Mouse (Mus musculus): ENCODE data around the gene Dapp1.
A peak's percentile ranks its signal among the peaks of the same experiment; 100 is the strongest.
"Not testable (repeated sequence)": the region's sequence is repeated elsewhere in the genome, so short reads cannot be mapped to it uniquely, and the experiment has no call there.

Dapp1 gene

DNA sequence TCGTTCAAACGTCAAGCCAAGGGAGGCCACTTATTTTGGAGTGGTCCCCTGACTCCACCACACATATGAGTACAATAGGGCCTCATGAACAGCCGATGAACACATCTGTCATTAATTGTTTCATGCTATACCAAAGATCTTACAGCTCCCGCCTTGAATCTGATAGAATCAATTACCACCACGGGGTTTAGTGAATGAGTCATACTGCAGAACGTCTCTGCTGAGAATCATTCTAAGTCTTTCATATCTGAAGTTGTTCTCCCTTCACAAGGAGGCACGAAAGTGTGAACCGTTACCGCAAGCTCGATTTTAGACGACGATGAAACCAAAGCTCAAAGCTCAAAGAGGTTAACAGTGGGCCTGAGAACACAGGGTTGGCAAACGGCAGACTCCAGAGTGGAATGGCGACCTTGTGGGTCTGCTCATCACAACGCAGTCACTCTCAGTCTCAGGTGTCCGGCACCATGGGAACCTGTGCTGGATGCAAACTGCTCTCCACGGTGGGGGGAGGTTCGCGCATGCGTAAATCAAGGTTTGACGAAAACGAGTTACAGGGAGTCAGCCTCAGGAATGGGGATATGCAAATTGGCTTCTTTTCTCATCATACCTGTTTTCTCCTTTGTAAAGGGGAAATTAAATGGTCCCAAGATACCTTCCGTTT is 27.0 kb downstream of the Dapp1 start:
- no peak for DNase-seq (ENCODE audit: low read depth, low spot score)

DNA sequence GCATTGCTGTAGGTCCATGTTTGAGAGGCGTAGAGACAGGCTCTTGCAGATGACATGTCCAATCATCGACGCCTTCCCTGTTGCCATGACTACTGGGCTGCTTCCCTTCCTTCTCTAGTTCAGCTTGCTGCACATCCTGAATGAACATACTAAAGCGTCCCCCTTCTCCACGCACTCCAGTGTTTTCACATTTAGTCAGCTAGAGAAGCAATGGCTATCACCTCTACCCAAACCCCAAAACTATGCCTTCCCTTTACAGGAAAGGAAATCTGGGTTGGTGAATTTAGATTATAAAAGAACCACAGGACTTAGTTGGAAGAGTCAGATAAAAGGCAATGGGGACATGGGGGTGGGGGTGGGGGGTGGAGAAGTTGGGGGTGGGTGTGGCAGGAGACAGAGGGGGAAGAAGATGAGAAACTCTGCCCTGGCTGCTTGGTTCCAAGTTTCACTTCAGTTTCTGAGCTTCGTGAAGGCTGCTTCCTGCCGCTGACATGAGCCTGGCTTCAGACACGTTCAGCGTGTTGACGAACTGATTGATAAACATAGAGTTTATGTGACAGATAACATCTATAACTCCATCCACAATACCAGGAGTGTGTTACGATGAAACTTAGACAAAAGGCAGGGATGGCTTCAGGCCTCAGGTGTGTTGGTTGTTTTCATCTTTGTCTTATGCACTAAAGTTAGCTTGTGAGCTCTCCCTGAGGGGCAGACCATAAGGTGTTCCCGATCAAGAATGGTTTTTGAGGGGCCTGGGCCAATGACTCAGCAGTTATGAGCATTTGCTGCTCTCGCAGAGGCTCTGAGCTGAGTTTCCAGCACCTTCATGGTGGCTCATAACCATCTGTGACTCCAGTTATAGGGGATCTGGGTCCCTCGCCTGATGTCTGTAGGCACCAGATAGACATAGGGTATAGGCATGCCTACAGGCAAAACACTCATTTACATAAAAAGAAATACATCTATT is 28.1 kb downstream of the Dapp1 start:
- no peak for DNase-seq (ENCODE audit: low read depth, low spot score)

DNA sequence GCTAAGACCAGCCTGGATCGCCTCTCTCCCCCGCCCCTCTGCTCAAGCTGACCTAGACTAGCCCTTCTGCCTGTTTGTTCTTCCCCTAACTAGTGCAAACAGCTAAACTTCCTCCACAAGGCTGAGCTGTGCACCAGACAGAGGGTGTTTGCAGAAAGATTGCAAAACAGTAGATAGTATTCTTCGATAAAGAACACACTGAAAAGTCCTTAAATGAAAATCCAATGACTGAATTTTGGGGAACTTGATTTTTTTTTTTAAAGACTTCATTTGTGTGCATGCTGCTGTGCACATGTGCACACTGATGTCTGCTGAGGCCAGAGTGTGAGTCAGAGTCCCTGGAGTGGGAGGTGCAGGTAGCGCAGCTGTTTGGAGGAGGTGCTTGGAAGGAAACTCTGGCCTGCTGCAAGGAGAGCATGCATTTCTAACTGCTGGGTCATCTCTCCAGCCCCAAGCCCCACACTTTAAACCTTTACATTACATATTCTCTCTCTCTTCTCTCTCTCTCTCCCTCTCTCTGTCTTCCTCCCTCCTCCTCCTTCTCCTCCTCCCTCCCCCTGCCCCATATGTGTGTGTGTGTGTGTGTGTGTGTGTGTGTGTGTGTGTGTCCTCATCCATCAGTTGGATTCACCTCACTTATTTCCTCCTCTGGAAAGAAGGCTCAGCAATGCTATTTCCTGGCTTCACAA is 29.0 kb downstream of the Dapp1 start:
- peak; percentile 47 for DNase-seq (ENCODE audit: low read depth, low spot score)

DNA sequence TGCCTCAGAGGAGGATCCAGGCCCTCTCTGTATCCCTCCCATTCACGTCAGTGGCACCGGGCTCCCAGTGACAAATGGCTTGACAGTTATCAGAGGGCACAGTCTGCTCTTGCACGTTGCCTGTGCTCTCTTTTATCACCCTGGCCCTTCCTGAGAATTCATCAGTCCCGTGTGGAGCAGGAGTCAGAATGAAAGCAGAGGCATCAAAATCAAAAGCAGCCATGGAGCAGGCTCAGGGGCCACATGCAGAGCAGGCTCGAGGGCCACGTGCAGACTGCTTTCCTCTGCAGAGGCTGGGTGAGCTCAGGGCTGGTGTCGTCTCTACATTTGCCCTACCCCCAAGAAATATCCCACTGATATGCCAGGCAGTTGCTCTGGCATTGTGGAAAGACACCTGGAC is 29.5 kb downstream of the Dapp1 start:
- DNase-seq (ENCODE audit: low read depth, low spot score), result no peak

DNA sequence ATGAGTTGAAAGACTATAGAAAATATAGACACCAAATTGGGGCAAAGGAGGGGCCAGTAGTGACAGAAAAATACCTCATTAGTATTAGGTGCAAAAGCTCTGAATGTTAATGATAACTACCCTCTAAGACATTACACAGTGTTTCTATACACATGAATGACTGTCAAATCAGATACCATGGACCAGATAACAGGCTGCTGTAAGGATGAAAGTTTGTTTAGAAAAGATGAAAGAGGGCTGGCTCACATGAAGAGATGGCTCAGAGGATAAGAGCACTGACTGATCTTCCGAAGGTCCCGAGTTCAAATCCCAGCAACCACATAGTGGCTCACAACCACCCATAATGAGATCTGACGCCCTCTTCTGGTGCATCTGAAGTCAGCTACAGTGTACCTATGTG is 30.0 kb downstream of the Dapp1 start:
- not testable (repeated sequence) for DNase-seq (ENCODE audit: low read depth, low spot score)

DNA sequence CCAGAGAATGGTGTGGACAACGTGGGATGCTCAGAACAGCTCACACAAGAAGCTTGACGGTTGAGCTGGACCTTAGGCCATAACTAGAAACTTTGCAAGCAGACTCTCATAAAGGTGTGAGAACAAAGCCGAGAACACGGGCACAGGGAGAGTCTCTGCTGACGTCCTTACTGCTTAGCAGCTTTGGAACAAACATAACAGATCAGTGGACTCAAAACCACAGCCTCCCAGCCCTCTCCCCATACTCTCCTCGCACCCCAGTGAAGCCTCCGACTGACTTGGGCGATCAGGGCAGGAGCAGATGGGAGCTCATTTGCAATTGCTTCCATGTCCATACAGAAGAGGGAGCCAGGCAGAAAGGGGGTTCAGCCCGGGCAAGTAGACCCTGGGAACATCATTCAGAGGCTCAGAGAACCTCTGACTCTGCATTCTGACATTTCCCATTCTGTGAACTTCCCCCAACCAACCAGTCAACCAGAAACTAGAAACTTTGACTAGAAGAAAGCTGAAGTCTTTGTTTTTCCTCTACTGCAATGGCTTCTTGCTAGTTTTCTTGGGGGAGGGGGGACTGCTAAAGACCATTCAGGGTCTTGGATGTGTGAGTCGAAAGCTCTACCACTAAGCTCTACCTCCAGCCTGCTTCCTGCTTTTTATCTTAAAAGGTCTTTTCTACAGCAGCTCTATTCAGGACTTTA is 31.0 kb downstream of the Dapp1 start:
- DNase-seq (ENCODE audit: low read depth, low spot score), result no peak

DNA sequence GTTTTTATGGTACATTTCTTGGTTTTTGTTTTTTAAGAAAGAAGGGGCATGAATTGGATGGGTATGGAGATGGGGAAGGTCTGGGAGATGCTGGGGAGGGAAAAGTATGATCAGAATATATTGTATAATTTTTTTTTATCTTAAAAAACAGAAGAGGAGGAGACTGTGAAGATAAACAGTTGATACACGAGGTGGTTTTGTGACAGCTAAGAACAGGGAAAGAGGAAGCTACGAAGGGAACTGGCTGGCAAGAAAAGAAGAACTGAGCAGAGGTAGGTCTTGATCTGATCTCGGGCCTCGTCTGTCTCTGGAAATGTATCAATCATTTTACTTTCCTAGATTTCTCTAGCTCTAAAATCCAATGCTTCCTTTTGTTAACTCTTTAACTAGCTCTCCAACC is 33.8 kb downstream of the Dapp1 start:
- no peak for DNase-seq (ENCODE audit: low read depth, low spot score)

DNA sequence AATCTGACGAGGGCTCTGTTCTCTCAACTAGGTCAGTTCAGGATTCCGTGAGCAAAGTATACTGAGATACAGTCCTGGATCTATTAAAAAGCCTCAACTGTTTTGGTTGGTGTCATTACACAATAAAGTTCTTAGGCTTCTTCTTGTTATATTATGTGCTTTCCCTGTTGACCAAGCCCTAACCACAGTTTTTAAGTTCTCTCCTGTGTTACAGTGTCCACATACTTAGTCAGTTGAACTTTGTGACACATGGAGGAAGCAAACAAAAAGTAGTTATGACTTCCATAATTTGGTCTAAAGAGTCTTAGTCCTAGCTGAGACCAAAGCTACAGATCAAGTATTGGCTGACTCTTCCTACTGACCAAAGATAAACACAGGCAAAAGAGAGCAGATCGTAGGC is 34.5 kb downstream of the Dapp1 start:
- no peak for DNase-seq (ENCODE audit: low read depth, low spot score)

DNA sequence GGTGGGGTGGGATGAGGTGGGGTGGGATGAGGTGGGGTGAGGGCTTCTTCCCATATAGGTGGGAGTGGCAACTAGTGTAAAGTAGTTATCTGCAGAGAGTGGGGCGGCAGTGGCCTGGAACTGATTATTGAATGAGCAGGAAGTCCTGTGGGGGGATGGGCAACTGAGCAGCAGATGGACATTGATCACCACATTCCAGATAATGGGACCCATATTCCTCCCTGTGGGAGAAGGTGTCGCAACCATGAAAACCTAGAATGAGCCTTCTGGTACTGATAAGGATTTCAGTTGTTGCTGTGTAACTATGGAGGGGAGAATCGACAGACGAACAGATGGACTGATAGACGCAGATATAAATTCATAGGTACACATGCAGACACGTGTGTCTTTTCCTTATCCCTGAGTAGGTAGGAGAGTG is 37.6 kb downstream of the Dapp1 start:
- DNase-seq (ENCODE audit: low read depth, low spot score), result no peak

DNA sequence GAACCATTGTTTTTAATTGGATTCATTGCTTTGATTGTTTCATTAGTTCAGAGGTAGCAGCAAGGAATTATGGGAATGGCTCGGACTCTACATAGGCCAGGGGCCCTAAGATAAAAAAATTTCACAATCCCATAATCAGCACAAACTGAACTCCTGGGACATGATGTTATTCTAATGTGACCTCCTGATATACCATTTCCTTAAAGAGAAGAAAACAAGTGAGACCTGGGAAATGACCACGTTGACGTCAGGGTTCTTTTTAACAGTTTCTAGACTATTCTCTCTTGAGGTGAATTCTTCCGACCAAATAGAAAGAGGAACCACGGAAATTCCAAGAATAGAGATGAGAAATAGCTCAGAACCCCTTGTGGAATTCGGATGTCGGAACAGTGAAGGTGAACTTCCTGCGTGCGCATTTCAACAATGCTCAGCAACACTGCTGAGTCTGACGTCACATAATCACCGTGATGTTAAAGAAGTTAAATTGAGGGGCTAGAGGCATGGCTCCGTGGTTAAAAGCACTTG is 39.2 kb downstream of the Dapp1 start:
- DNase-seq (ENCODE audit: low read depth, low spot score), result no peak

DNA sequence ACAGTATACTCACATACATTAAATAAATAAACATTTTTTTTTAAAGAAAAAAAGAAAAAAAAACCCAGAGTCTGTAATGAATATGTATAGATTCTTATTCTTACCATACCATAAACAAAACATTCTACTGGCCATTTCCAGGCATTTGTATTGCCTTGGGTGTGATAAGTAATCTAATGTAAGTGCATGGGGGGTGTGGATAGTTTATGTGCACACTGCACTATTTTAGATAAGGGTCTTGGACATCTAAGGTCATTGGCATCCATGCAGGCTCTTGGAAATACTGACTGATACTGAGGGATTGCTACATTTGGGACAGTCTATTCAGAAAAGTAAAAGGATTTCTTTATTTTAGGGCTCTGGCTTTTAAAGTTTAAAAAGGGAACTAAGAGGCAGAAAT is 39.8 kb downstream of the Dapp1 start:
- no peak for DNase-seq (ENCODE audit: low read depth, low spot score)

DNA sequence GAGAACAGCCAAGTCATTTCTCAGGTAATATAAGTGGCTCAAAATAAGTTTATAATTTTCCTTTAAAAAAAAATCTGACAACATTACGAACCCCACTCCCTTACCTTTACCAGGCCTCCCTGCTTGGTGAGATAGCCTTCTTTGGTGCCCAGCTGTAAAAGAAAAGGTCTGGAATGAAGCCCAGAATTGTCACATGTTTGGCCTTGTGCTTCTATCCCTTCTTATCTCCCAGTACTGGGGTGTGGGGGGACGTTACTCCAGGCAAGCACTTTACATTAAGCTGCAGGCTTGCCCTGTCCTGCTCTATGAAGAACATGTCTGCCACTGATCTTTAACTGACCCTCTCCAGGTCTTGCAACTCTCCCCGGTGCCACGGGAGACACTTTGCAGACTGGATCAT is 40.6 kb downstream of the Dapp1 start:
- no peak for DNase-seq (ENCODE audit: low read depth, low spot score)

DNA sequence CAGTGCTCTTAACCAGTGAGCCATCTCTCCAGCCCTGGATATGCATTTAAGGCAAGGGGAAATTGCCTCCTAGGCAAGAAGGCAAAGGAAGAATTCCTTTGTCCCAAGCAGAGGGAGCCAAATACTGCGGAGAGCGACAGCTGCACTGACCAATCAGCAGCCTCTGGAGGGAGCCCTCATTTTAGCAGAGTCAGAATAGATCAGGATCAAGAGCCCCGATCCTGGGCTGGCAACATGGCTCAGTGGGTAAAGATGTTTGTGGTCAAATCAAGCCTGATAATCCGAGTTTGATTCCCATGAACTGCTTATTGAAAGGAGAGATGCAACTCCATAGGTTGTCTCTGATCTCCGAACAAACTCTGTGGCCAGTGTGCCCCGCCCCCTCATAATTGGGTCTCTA is 42.7 kb downstream of the Dapp1 start:
- DNase-seq (ENCODE audit: low read depth, low spot score), result no peak

DNA sequence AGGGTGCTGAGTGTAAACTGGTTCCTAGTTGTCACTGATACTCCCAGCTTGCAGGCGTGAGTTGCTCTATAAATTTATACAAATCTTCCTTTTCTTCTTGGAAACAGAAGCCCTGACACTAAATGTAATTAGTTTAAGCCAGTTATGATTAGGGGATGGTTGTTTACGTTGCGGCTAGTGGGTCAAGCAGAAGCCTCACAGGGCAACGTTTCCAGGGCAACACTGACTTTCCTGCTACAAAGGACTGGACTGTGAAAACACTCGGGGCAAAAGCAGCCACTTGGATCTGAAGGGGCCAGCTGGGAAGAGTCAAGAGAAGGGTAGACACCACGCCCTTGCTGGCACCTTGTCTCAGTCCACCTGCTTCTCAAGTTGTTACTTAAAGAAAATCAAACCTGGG is 44.8 kb downstream of the Dapp1 start:
- DNase-seq (ENCODE audit: low read depth, low spot score), result no peak

DNA sequence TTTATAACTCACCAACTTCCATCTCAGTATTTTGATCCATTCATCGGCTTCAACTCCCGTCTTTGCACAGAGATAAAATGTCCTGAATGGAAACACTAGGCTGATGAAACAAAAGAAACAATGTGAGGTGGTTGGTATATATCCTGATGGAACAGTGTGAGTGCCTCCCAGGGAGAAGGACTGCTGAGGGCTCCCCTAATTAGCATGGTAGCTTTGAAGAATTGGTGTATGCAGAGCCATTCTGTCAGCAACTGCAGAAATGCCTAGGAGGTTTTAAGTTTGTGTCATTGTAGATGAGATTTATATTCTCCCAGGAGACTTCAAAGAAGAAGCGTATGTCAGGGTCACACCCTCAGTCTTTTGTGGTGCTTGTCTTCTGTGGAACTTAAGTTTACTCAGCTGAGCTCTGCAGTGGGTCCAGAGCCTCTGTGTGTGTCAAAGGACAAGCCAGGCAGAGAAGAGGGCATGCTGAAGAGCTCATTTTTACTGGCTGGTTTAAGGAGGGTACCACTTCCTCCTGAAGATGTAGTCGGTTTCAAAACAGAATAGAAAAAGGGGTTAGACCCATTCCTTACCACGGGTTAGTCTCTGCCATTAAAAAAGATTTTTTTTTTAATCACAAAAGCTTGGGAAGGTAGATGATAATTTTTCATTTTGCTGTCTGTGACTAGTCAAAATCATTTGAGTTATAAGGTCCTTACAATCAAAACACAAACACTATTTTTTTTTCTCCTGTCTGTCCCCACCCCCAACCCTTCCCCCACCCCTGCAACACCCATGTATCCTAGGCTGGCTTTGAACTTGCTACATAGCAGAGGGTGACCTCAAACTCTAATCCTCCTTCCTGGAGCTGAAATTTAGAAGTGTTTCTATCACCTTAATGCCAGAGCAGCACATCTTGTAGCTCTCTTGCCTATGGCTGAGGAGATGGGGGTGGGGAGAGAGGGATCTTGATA is 45.5 kb downstream of the Dapp1 start:
- DNase-seq (ENCODE audit: low read depth, low spot score), result no peak

DNA sequence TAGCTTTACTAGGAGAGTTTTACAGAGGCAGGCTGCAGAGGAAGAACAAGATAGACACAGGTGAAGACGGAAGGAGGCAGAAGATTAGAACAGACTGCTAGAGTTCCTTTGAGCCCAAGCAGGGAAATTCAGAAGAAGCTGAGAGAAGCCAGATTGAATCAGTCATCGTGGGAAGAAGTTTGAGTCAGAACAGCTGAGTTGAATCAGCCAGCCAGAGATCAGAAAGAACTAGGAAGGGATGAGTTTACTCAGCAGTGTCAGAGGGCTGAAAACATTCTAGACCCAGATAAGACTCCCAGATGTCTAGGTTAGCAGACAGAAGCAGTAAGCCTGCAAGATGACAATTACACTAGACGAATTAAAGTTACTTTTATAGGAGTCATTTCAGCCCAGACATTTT is 47.4 kb downstream of the Dapp1 start:
- no peak for DNase-seq (ENCODE audit: low read depth, low spot score)

DNA sequence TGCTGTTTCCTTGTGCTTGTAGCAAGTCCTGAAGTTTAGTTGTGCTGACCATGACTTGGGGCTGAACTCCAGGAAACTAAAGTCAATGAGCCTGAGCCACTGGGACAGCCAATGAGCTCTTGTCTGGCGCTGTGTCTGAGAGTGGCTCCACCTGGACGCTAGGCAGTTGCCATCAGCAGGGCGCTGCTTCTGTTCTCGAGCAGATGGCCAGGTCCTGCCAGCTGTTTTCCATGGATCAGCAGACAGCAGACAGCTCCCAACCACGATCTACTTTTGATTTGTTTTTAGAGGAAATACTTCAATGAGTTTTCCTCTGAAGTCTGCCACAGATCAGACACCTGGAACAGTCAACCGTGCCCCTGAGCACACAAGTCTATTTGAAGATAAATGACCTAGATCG is 48.6 kb downstream of the Dapp1 start:
- DNase-seq (ENCODE audit: low read depth, low spot score), result no peak

DNA sequence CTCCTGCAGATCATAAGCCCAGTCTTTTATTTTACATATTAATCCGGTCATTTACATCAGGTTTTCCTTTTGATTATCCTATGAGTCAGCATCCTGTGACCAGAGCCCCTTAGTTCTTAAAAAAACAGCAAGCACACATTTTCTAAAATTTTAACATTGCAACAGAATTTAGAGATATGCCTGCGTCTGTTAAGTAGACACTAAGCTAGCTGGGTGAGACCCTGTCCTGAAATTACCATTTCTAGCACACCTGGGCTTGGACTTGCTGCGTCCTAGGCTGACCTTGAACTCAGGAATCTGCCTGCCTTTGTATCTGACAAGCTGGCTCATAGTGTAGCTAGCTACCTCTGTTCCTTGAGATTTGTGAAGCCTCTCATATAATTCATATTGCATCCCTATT is 51.4 kb downstream of the Dapp1 start:
- DNase-seq (ENCODE audit: low read depth, low spot score), result no peak

DNA sequence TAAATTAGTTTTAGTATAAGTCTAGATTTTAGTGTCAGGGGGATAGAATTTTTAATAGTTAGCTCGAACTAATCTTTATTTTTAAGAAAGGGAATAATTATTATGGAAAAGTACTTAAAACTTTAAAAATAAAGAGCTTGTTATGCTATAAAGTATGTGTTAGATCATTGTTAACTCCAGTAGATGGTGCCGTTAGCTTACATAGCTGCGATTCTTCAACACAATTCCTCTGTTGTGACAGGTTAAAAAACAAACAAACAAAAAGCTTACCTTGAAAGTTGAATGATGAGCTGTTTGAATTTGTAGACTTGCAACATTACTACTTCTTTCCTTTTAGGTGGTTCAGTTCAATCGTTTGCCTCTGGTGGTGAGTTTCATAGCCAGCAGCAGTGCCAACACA is 54.3 kb downstream of the Dapp1 start:
- no peak for DNase-seq (ENCODE audit: low read depth, low spot score)

DNA sequence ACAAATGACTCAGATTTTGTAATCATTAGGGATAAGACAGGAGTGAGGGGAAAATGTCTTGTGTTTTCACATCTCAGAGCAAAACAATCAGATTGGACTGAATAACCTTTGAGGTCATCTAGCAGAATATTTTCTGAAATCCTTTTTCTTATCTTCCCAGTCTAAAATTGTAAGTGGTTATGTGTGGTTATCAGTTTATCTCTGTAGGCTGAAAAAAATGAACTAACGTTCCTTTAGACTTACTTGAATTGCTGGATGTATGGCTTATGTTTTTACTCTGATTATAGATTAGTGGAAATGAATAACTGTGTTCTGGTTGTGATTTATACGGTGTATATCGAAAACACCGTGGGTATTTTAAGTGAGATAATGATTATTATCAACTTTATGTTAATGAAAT is 60.8 kb downstream of the Dapp1 start:
- no peak for DNase-seq (ENCODE audit: low read depth, low spot score)

DNA sequence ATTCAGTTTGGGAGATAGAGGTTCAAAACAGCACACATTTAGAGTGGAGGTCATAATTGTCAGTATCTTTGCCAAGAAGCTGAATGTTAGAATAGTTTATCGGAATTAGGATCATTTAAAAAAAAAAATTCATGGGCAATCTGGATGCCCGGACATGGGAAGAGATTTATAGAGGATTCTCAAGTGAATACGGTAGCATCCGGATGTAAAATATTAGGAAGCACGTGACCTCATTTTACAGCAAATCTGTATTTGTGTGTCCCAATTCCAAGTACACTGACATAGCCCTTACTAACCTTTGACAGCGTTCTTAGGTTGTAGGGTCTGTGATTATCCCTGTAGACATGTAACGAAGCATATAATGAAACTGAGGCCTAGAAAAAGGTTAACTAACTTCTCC is 61.9 kb downstream of the Dapp1 start:
- DNase-seq (ENCODE audit: low read depth, low spot score), result no peak
